Mouse (Mus musculus) ZHBTc4 (cell line): ENCODE results near the gene Orai3.
A peak's percentile ranks its signal among the peaks of the same experiment; 100 is the strongest.
"Not testable (repeated sequence)": the region's sequence is repeated elsewhere in the genome, so short reads cannot be mapped to it uniquely, and the experiment has no call there.

Experiments
- DNase-seq: peaks from one replicate; pipeline ENCODE4 v3.0.0-alpha.2; 2011; ENCODE audit warnings: low read depth, low spot score

The Orai3 gene

DNA sequence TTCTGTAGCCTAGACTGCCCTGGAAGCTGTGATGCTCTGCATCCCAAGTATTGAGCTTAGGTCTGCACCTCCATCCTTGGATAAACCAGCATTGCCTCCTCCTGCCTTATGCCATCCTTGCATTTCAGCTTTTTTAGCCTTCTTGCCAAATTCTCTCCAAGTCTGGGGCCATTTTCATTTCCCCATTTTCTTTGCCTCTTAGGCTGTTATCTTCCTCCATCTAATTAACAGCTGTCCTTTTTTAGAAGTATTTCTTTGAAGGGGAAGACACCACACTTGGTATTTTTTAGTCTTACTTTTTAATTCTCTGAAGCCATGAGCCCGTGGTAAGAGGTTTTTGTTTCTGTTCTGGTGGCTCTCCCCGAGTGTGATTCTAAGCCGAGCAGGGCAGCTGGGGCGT is 6.0 kb upstream of the Orai3 start:
- no peak for DNase-seq

- DNase-seq: no peak
Observed at GRCm38 (mm10) chr7:127765756-127766155, 3.9 kb upstream of the Orai3 start.

- peak; percentile 51 for DNase-seq
Observed at GRCm38 (mm10) chr7:127766851-127767609, 2.6 kb upstream of the Orai3 start.

GRCm38 (mm10) chr7:127767671-127768345 is 1.8 kb upstream of the Orai3 start:
- peak; percentile 8 for DNase-seq

DNA sequence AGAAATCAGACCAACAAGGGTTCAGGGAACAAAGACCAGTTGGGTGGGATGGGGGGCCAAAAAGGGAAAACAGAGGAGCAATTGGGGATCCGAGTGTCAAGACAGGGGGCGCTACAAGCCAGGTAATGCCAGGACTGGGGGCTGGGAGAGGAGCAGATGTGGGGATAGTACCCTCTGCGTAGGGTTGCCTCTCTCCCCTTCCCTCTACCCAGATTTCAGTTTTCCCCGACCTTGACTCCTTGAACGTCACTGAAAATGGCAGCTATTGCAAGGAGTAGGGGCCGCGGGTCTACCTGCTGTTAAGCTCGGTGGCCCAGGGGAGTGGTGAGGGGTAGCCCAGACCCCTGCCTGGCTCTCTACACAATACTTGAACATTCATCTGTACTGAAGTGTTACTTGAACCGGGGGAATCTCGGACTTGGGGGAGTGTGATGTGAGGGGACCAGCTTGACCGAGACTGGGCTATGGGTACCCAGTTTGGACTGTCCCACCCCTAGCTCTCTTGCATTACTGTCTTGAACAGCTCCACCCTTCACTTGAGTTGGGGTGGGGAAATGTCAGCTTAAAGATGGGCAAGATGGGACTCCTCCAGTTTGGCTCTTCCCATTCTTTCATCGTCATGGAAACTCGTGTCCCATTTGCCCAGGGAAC is 1.1 kb upstream of the Orai3 start:
- no peak for DNase-seq

DNA sequence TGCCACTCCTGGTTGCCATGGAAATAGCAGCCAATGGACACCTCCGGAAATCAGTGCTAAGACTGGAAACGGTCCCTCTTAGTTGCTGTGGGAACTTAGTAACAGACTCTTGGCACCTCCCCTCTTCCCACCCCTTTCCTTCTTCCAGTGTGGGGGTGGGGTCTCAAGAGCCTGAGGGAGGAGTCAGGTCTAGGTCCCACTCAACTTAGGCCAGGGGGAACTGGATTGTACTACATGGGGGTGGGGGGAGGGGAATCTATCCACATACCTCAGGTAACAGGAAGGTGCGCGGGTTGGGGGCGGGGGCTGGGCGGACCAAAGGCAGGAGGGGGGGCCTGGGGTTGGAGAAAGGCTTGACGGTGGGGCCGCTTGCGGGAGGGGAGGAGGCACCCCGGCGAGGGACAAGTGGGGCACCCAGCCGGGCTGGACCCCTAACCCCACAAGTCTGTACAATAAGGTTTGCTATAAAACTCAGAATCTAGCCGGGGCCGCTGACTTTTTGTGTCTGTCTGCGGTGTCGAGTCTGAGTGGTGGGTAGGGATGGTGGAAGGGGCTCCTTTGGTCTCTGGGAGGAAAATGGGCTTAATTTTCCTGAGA is 520 bp upstream of the Orai3 start:
- peak; percentile 99 for DNase-seq

GRCm38 (mm10) chr7:127770039-127770905 is 657 bp downstream of the Orai3 start:
- no peak for DNase-seq

GRCm38 (mm10) chr7:127771262-127771661 is 1.6 kb downstream of the Orai3 start:
- DNase-seq: peak; percentile 46

GRCm38 (mm10) chr7:127772080-127772479 is 2.5 kb downstream of the Orai3 start:
- no peak for DNase-seq

- DNase-seq: no peak
Observed at GRCm38 (mm10) chr7:127772557-127772956, 2.9 kb downstream of the Orai3 start.

DNA sequence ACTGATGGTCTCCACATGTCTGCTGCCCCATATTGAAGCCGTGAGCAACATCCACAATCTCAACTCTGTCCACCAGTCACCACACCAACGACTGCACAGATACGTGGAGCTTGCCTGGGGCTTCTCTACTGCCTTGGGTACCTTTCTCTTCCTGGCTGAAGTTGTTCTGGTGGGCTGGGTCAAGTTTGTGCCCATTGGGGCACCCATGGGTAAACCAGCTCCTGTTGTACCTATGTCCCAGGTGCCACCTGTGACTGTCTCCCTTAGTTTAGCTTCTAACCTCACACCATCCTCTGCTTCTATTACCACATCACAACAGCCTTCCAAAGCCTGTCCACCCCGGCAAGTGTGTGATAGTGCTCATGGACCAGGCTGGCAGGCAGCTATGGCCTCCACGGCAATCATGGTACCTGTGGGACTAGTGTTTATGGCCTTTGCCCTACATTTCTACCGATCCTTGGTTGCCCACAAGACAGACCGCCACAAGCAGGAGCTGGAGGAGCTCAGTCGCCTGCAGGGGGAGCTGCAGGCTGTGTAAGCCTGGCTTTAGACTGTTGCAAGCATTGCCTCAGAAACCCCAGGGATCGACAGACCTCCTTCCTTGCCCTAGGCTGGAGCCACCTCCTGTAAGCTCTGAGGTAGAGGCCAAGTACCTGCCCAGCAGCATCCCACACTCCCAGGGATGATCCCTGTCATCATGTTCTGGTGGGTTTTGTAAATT is 4.2 kb downstream of the Orai3 start:
- DNase-seq: peak; percentile 95

DNA sequence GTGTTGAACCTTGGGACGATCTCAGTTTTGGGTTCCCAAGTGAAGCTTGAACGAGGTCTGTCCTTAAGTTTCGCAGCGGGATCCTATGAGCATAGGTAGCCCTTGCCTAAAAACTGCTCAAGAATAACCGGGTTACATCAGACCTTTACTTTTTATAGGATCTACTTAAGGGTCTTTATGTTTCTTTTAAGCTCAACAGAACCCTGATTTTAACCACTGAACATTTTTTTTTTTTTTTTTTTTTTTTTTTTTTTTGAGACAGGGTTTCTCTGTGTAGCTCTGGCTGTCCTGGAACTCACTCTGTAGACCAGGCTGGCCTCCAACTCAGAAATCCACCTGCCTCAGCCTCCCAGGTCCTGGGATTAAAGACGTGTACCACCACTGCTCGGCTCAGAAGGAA is 6.2 kb downstream of the Orai3 start:
- not testable (repeated sequence) for DNase-seq

- DNase-seq: peak; percentile 93
Observed at GRCm38 (mm10) chr7:127776426-127776825, 6.8 kb downstream of the Orai3 start, which contains the start of gene Setd1a. TSS of gene Setd1a (plus strand) at chr7:127776670.

GRCm38 (mm10) chr7:127776878-127777473 is 7.4 kb downstream of the Orai3 start:
- peak; percentile 99 for DNase-seq

DNA sequence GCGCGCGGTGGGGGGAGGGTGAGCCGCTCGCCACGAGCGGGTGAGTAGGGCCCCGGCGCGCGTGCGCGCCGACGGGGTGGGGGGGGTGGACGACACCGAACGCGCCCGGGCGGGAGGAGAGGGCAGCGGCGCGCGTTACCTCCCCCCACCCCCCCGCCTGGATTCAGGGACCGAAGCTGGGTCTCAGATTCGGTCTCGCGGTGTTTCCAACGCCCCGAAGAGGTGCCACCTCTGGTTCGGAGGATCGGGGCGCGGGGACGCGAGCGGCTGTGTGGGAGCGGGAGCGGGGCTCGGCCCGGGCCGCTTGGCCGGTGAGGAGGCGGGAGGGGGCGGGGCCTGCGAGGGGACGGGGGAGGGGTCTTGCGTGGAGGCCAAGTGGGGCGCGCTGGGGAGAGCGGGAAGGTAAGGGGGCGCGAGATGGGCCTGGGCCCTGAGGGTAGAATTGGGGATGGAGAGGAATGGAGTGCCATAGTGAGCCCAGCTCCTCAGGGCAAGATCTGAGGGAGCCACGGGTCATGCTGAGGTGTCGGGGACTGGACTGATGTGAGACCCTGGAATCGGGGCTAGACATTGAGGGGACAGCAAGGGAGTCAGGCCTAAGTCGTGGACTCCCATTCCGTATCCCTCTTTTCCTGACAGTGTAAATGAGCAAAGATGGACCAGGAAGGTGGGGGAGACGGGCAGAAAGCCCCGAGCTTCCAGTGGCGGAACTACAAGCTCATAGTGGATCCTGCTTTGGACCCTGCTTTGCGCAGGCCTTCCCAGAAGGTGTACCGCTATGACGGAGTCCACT is 8.1 kb downstream of the Orai3 start:
- peak; percentile 82 for DNase-seq

GRCm38 (mm10) chr7:127778350-127778749 is 8.7 kb downstream of the Orai3 start:
- DNase-seq: no peak

- DNase-seq: no peak
Observed at GRCm38 (mm10) chr7:127785308-127785707, 15.7 kb downstream of the Orai3 start, which contains the start of gene Gm49388. TSS of gene Gm49388 (plus strand) at chr7:127785608.

- DNase-seq: no peak
Observed at GRCm38 (mm10) chr7:127797076-127797845, 27.6 kb downstream of the Orai3 start.
